Mouse (Mus musculus): ENCODE data around the gene Lpcat2.

- TF ChIP-seq CTCF (IDR thresholded peaks at IDR 0.05; ENCODE audit: borderline replicate concordance, extremely low read depth, insufficient read depth, insufficient read length): no peak
- no peak for TF ChIP-seq POLR2A (IDR thresholded peaks at IDR 0.05; ENCODE audit: borderline replicate concordance, extremely low read depth, insufficient read depth, insufficient read length, poor library complexity, severe bottlenecking)
These were observed 16.0 kb upstream of the Lpcat2 start for GRCm38 (mm10) chr8:92839161-92839560.
